Mouse (Mus musculus) MEL (cell line): Measurements from ENCODE around the gene Snrpd3. TPM values are rescaled to one million over a fixed set of nuclear protein-coding genes. Genes with fewer than 3 reads are reported as not detected.

Source experiments
- DNase-seq: peaks from one replicate; pipeline ENCODE4 v3.0.0; 2011; ENCODE audit warnings: low read depth, low spot score
- H3K27ac ChIP-seq: 2 replicates; pipeline ENCODE4 v1.5.1; 2012; ENCODE audit warnings: low read depth, mild to moderate bottlenecking, control low read depth, low read length, moderate library complexity; ENCODE audit not compliant: control insufficient read depth
- H3K27me3 ChIP-seq, 2 experiments: fragments of 150-350 bp in 1 of 2; sonication (generic) in 1 of 2; 2 replicates each; pipeline ENCODE4 v1.6.1; 2012; ENCODE audit warnings: low read length in 2 of 2, mild to moderate bottlenecking in 2 of 2, improper control_type of control experiment in 1 of 2, moderate library complexity in 1 of 2; ENCODE audit not compliant: insufficient read depth in 2 of 2, control insufficient read depth in 1 of 2
- H3K36me3 ChIP-seq, 2 experiments: 2 replicates each; pipeline ENCODE4 v1.6.1; 2012 to 2014; ENCODE audit warnings: low read length in 2 of 2, improper control_type of control experiment in 1 of 2, inconsistent platforms in 1 of 2, mild to moderate bottlenecking in 1 of 2; ENCODE audit not compliant: insufficient read depth in 2 of 2, control insufficient read depth in 1 of 2
- H3K4me1 ChIP-seq, 2 experiments: fragments of 150-350 bp in 1 of 2; sonication (generic) in 1 of 2; 2 replicates each; pipeline ENCODE4 v1.6.1; 2012; ENCODE audit warnings: low read length in 2 of 2, improper control_type of control experiment in 1 of 2, mild to moderate bottlenecking in 1 of 2; ENCODE audit not compliant: insufficient read depth in 2 of 2, control insufficient read depth in 1 of 2
- H3K4me3 ChIP-seq, 2 experiments: fragments of 150-350 bp in 1 of 2; sonication (generic) in 1 of 2; 2 replicates each; pipeline ENCODE4 v1.5.1; 2012; ENCODE audit warnings: low read depth in 2 of 2, low read length in 2 of 2, mild to moderate bottlenecking in 2 of 2, moderate library complexity in 2 of 2, control low read depth in 1 of 2, improper control_type of control experiment in 1 of 2; ENCODE audit not compliant: control insufficient read depth in 1 of 2, insufficient read depth in 1 of 2
- H3K79me2 ChIP-seq: 2 replicates; pipeline ENCODE4 v1.6.1; 2012; ENCODE audit warnings: mild to moderate bottlenecking, low read length, moderate library complexity; ENCODE audit not compliant: control insufficient read depth, poor library complexity, insufficient read depth
- H3K9ac ChIP-seq: 2 replicates; pipeline ENCODE4 v1.6.1; 2012; ENCODE audit warnings: low read depth, mild to moderate bottlenecking, control low read depth, low read length, moderate library complexity; ENCODE audit not compliant: control insufficient read depth, poor library complexity, severe bottlenecking
- H3K9me3 ChIP-seq: fragments of 150-350 bp; sonication (generic); replicated peaks from 2 replicates; pipeline ENCODE4 v1.6.1; 2012; ENCODE audit warnings: mild to moderate bottlenecking, low read length, improper control_type of control experiment, moderate library complexity; ENCODE audit not compliant: insufficient read depth
- BHLHE40 ChIP-seq: IDR thresholded peaks from 2 replicates; pipeline ENCODE4 v1.6.1; 2012; ENCODE audit warnings: low read depth, mild to moderate bottlenecking, inconsistent platforms, low read length, improper control_type of control experiment, borderline replicate concordance
- CHD1 ChIP-seq: IDR thresholded peaks from 2 replicates; pipeline ENCODE4 v1.6.1; 2012; ENCODE audit warnings: low read depth, mild to moderate bottlenecking, inconsistent platforms, low read length, improper control_type of control experiment
- CTCF ChIP-seq, 3 experiments: IDR thresholded peaks in 2 of 3; conservative IDR thresholded peaks in 1 of 3; 2 replicates each; pipeline ENCODE4 v1.5.1; 2011 to 2012; ENCODE audit warnings: low read length in 3 of 3, low read depth in 2 of 3, mild to moderate bottlenecking in 2 of 3, improper control_type of control experiment in 1 of 3, inconsistent platforms in 1 of 3, mixed read lengths in 1 of 3, moderate library complexity in 1 of 3; ENCODE audit not compliant: control insufficient read depth in 1 of 3, insufficient read depth in 1 of 3, poor library complexity in 1 of 3, severe bottlenecking in 1 of 3
- E2F4 ChIP-seq: IDR thresholded peaks from 2 replicates; pipeline ENCODE4 v1.6.1; 2011; ENCODE audit warnings: low read depth, low read length, improper control_type of control experiment, borderline replicate concordance
- GABPA ChIP-seq: IDR thresholded peaks from 2 replicates; pipeline ENCODE4 v1.6.1; 2012; ENCODE audit warnings: low read depth, mild to moderate bottlenecking, inconsistent platforms, low read length, improper control_type of control experiment, moderate library complexity
- GATA1 ChIP-seq: IDR thresholded peaks from 2 replicates; pipeline ENCODE4 v1.6.1; 2011; ENCODE audit warnings: low read depth, low read length, improper control_type of control experiment
- HCFC1 ChIP-seq: IDR thresholded peaks from 2 replicates; pipeline ENCODE4 v1.6.1; 2012; ENCODE audit warnings: low read depth, mild to moderate bottlenecking, inconsistent platforms, low read length, improper control_type of control experiment, moderate library complexity
- JUND ChIP-seq: IDR thresholded peaks from 2 replicates; pipeline ENCODE4 v1.6.1; 2011; ENCODE audit warnings: low read depth, mild to moderate bottlenecking, improper control_type of control experiment, low read length
- KAT2A ChIP-seq: conservative IDR thresholded peaks from 2 replicates; pipeline ENCODE4 v1.6.1; 2012; ENCODE audit warnings: low read depth, low read length, improper control_type of control experiment, inconsistent platforms
- MAFK ChIP-seq: IDR thresholded peaks from 2 replicates; pipeline ENCODE4 v1.6.1; 2011; ENCODE audit warnings: low read depth, mild to moderate bottlenecking, low read length, improper control_type of control experiment, borderline replicate concordance
- MYC ChIP-seq: IDR thresholded peaks from 2 replicates; pipeline ENCODE4 v1.6.1; 2011; ENCODE audit warnings: low read depth, mild to moderate bottlenecking, low read length, improper control_type of control experiment, moderate library complexity
- NELFE ChIP-seq: IDR thresholded peaks from 2 replicates; pipeline ENCODE4 v1.6.1; 2011; ENCODE audit warnings: low read depth, low read length, improper control_type of control experiment
- SMC3 ChIP-seq: IDR thresholded peaks from 2 replicates; pipeline ENCODE4 v1.6.1; 2011; ENCODE audit warnings: low read depth, low read length, improper control_type of control experiment
- TBP ChIP-seq: IDR thresholded peaks from 2 replicates; pipeline ENCODE4 v1.8.0; 2011; ENCODE audit warnings: low read depth, low read length, improper control_type of control experiment
- TCF12 ChIP-seq: IDR thresholded peaks from 2 replicates; pipeline ENCODE4 v1.6.1; 2014; ENCODE audit warnings: low read depth, mild to moderate bottlenecking, inconsistent platforms, low read length, improper control_type of control experiment, moderate library complexity
- UBTF ChIP-seq: IDR thresholded peaks from 2 replicates; pipeline ENCODE4 v1.6.1; 2012; ENCODE audit warnings: low read depth, mild to moderate bottlenecking, inconsistent platforms, low read length, improper control_type of control experiment, moderate library complexity, borderline replicate concordance; ENCODE audit not compliant: insufficient read depth
- USF1 ChIP-seq: IDR thresholded peaks from 2 replicates; pipeline ENCODE4 v1.6.1; 2014; ENCODE audit warnings: low read depth, mild to moderate bottlenecking, inconsistent platforms, low read length, improper control_type of control experiment, moderate library complexity
- USF2 ChIP-seq, 2 experiments: IDR thresholded peaks; 2 replicates each; pipeline ENCODE4 v1.6.1; 2011 to 2012; ENCODE audit warnings: improper control_type of control experiment in 2 of 2, low read length in 2 of 2, borderline replicate concordance in 1 of 2, inconsistent platforms in 1 of 2, low read depth in 1 of 2, mild to moderate bottlenecking in 1 of 2; ENCODE audit not compliant: insufficient read depth in 1 of 2
- ZNF384 ChIP-seq: IDR thresholded peaks from 2 replicates; pipeline ENCODE4 v1.6.1; 2012; ENCODE audit warnings: low read depth, mild to moderate bottlenecking, inconsistent platforms, low read length, improper control_type of control experiment
- polyA plus RNA-seq, 2 experiments: library from polyadenylated mRNA; stranded (reverse) in 1 of 2; unstranded in 1 of 2; fragments of >175 nt in 1 of 2; fragments of >200 nt in 1 of 2; gene quantifications; 2 replicates each; pipeline versions ENCODE4 v1.2.1 to v1.2.4; 2012; ENCODE audit warnings: low replicate concordance in 2 of 2, low read depth in 1 of 2; ENCODE audit not compliant: insufficient read length in 2 of 2, insufficient read depth in 1 of 2, missing spikeins in 1 of 2
- total RNA-seq: library from RNA; depleted of rRNA; stranded (reverse); fragments of 300-350 nt; gene quantifications from 2 replicates; pipeline ENCODE4 v1.2.3, GENCODE M21; 2012

The Snrpd3 gene
- total and polyA plus RNA-seq, 3 experiments: 155 to 643 TPM; not detected in 1

- no peaks in the 10 kb centered on the region for H3K27me3 ChIP-seq
- no peaks in the 10 kb centered on the region for H3K36me3 ChIP-seq
- no peaks in the 10 kb centered on the region for H3K9me3 ChIP-seq
- no peaks in the 10 kb centered on the region for H3K4me1 ChIP-seq
- H3K27ac ChIP-seq: no peak overlapping the region
- no peaks in the 10 kb centered on the region for H3K79me2 ChIP-seq
- H3K4me3 ChIP-seq: no peak overlapping the region
- H3K9ac ChIP-seq: no peak overlapping the region
- no peak for DNase-seq
- TF ChIP-seq MYC (no peak), CHD1 (no peak), KAT2A (no peak), GABPA (no peak), CTCF (IDR thresholded peaks at IDR 0.05 in 2 of 3, conservative IDR thresholded peaks at IDR 0.05 in 1 of 3; ENCODE audit: control insufficient read depth in 1 of 3, insufficient read depth in 1 of 3, low read depth in 2 of 3, low read length in 3 of 3, poor library complexity in 1 of 3, severe bottlenecking in 1 of 3) (no peak), HCFC1 (no peak), TBP (no peak), NELFE (no peak), BHLHE40 (no peak), USF2 (IDR thresholded peaks at IDR 0.05; ENCODE audit: borderline replicate concordance in 1 of 2, insufficient read depth in 1 of 2, low read depth in 1 of 2, low read length in 2 of 2) (no peak), GATA1 (no peak), ZNF384 (no peak), UBTF (no peak), MAFK (no peak)
Measured at GRCm38 (mm10) chr10:75547901-75548300, 30.6 kb downstream of the Snrpd3 start.

- Histone ChIP-seq H3K79me2 (no peaks in the 10 kb centered on the region), H3K27me3 (no peaks in the 10 kb centered on the region), H3K36me3 (no peaks in the 10 kb centered on the region), H3K27ac (no peak overlapping the region), H3K4me1 (no peaks in the 10 kb centered on the region), H3K9me3 (no peaks in the 10 kb centered on the region), H3K9ac (no peak overlapping the region), H3K4me3 (no peak overlapping the region)
- no peak for DNase-seq
- TF ChIP-seq USF1: no peak
- TF ChIP-seq KAT2A: no peak
- TF ChIP-seq E2F4: no peak
- no peak for TF ChIP-seq JUND
- no peak for TF ChIP-seq SMC3
- TF ChIP-seq TCF12: no peak
- no peak for TF ChIP-seq UBTF
Measured at GRCm38 (mm10) chr10:75548486-75548885, 31.1 kb downstream of the Snrpd3 start.
